Mouse (Mus musculus) C2C12 (cell line): ENCODE measurements around the gene Plekhg1. TPM values are rescaled to one million over a fixed set of nuclear protein-coding genes. Genes with fewer than 3 reads are reported as not detected.

Experiments used
- H3K27me3 ChIP-seq: one replicate; pipeline ENCODE4 v1.6.1; 2011; ENCODE audit not compliant: control insufficient read depth, insufficient read depth, insufficient read length
- H3K36me3 ChIP-seq: one replicate; pipeline ENCODE4 v1.6.1; 2011; ENCODE audit not compliant: control insufficient read depth, insufficient read depth
- H3K4me3 ChIP-seq: one replicate; pipeline ENCODE4 v1.5.1; 2011; ENCODE audit warnings: mild to moderate bottlenecking, control low read depth; ENCODE audit not compliant: poor library complexity, insufficient read depth, severe bottlenecking
- H3K79me2 ChIP-seq: one replicate; pipeline ENCODE4 v1.6.1; 2011; ENCODE audit not compliant: control insufficient read depth, insufficient read depth
- H3K79me3 ChIP-seq: one replicate; pipeline ENCODE4 v1.6.1; 2011; ENCODE audit warnings: low read depth, control low read depth
- H3ac ChIP-seq: one replicate; pipeline ENCODE3; 2011; ENCODE audit warnings: low read depth; ENCODE audit not compliant: control insufficient read depth, insufficient read length
- CEBPB ChIP-seq: IDR thresholded peaks from one replicate; pipeline ENCODE4 v1.6.1; 2011; ENCODE audit warnings: low read depth, mild to moderate bottlenecking, control low read depth, moderate library complexity
- CTCF ChIP-seq: IDR thresholded peaks from one replicate; pipeline ENCODE4 v1.5.1; 2011; ENCODE audit not compliant: control insufficient read depth, insufficient read depth, insufficient read length
- FOSL1 ChIP-seq: IDR thresholded peaks from one replicate; pipeline ENCODE4 v1.8.0; 2011; ENCODE audit warnings: mild to moderate bottlenecking, low read length; ENCODE audit not compliant: poor library complexity, insufficient read depth, severe bottlenecking
- MAX ChIP-seq: IDR thresholded peaks from one replicate; pipeline ENCODE4 v1.6.1; 2011; ENCODE audit warnings: mild to moderate bottlenecking, control low read depth
- MYOD1 ChIP-seq: IDR thresholded peaks from one replicate; pipeline ENCODE4 v1.6.1; 2011; ENCODE audit warnings: low read depth; ENCODE audit not compliant: control insufficient read depth, insufficient read length
- MYOG ChIP-seq: IDR thresholded peaks from one replicate; pipeline ENCODE4 v1.6.1; 2011; ENCODE audit not compliant: control insufficient read depth, insufficient read length; ENCODE audit errors: extremely low read depth
- USF1 ChIP-seq: IDR thresholded peaks from one replicate; pipeline ENCODE4 v1.6.1; 2011; ENCODE audit warnings: low read depth, mild to moderate bottlenecking, control low read depth, moderate library complexity
- polyA plus RNA-seq: library from polyadenylated mRNA; unstranded; fragments of >200 nt; fragmentation: generic; extraction: Trizol; gene quantifications from one replicate; pipeline ENCODE4 v1.2.1, GENCODE M21; 2012; ENCODE audit warnings: missing spikeins

Gene Plekhg1
- polyA plus RNA-seq, 1 experiment, result under 0.01 TPM

DNA sequence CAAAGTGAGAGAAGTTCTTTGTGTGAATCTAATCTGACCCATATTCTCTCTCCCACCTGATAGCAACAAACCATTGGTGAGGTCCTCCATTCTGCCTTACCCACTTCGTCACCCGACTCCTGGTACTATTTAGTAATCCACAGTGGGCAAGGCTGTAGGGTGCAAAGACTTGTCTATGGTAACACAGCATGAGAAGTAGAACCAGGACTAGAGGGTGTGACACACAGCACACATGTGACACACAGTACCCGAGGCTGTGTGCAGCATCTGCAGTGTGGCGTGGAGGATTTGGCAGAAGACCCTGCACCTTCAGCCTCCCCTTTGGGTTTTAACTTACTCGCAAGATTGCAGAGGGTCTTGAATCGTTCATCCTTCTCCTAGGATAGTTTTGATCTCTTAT, 85.9 kb downstream of the Plekhg1 start:
- no peak for TF ChIP-seq FOSL1
- TF ChIP-seq MYOD1, result no peak
- TF ChIP-seq MAX, result no peak
- TF ChIP-seq CTCF, result no peak
- no peaks in the 10 kb centered on the region for H3K79me2 ChIP-seq
- no peaks in the 10 kb centered on the region for H3K36me3 ChIP-seq
- no peak overlapping the region for H3K4me3 ChIP-seq
- no peak overlapping the region for H3ac ChIP-seq
- H3K27me3 ChIP-seq, result no peaks in the 10 kb centered on the region
- no peaks in the 10 kb centered on the region for H3K79me3 ChIP-seq

DNA sequence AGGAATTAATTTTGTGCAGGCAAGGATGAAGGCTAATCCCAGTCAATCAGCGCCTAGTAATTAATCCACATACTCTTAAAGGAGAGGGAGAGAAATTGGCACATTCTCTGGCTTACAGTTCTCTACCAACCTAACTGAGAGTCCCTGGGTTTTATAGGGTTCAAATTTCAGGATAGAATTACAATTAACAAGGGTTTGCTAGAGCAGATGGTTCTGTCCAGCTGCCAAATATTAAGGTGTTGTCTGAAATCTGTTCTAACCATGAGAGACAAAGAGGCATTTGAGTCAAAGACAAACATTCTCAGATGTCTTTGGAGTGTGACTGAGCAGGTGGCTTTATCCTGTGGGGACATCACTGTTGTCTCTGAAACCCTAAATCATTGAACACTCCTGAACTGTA, 87.2 kb downstream of the Plekhg1 start:
- H3K27me3 ChIP-seq, result no peaks in the 10 kb centered on the region
- no peaks in the 10 kb centered on the region for H3K36me3 ChIP-seq

DNA sequence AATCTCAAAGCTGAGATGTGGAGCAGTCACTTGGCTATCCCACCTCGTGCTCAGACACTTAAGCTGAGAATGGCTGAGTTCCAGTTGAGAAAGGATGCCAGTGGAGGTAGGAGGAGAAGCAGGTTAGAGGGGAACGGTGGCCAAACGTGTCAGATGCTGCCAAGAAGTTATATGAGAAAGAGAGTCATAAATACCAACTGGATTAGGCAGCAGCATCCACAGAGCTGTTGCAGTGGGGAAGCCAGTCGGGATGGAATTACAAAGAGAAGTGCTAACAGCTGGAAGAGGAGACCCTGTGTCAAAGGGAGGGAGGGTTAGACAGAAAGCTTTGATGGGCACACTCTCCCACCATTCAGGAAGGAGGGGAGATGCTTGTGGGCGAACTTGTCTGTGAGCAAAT, 89.3 kb downstream of the Plekhg1 start:
- Histone ChIP-seq H3ac (no peak overlapping the region), H3K79me2 (no peaks in the 10 kb centered on the region), H3K27me3 (no peaks in the 10 kb centered on the region), H3K36me3 (no peaks in the 10 kb centered on the region), H3K4me3 (no peak overlapping the region), H3K79me3 (no peaks in the 10 kb centered on the region)
- TF ChIP-seq USF1 (no peak), MYOD1 (no peak), MAX (no peak), CTCF (no peak), FOSL1 (no peak), CEBPB (no peak), MYOG (no peak)

More for the DNA sequence above, 87.2 kb downstream of the Plekhg1 start:
- H3K4me3 ChIP-seq, result no peak overlapping the region
- no peak for TF ChIP-seq CEBPB
- TF ChIP-seq MAX, result no peak
- TF ChIP-seq MYOG, result no peak
- H3ac ChIP-seq, result no peak overlapping the region
- H3K79me3 ChIP-seq, result no peaks in the 10 kb centered on the region
- no peaks in the 10 kb centered on the region for H3K79me2 ChIP-seq

DNA sequence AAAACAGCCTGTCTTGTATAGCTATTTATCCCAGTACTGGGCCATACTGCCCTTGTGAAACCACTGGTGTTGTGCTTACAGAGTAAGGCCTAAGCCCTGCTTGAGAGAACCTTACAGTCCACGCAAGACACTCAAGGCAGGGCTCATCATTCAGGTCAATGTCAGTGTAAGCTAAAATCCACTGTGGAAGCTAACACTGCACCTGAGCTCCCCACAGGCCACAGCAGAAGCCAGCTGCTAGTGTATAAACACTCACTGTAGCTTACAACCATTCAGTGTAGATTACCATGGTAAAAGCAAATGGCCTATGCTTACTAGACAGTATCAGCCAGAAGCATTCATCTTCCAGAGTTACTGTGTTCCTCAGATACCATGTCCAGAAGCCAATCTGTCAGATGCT, 90.5 kb downstream of the Plekhg1 start:
- Histone ChIP-seq H3K36me3 (no peaks in the 10 kb centered on the region), H3K27me3 (no peaks in the 10 kb centered on the region), H3ac (no peak overlapping the region), H3K4me3 (no peak overlapping the region), H3K79me2 (no peaks in the 10 kb centered on the region), H3K79me3 (no peaks in the 10 kb centered on the region)
- TF ChIP-seq MYOD1 (no peak), USF1 (no peak), CEBPB (no peak), FOSL1 (no peak), MAX (no peak), MYOG (no peak), CTCF (no peak)

DNA sequence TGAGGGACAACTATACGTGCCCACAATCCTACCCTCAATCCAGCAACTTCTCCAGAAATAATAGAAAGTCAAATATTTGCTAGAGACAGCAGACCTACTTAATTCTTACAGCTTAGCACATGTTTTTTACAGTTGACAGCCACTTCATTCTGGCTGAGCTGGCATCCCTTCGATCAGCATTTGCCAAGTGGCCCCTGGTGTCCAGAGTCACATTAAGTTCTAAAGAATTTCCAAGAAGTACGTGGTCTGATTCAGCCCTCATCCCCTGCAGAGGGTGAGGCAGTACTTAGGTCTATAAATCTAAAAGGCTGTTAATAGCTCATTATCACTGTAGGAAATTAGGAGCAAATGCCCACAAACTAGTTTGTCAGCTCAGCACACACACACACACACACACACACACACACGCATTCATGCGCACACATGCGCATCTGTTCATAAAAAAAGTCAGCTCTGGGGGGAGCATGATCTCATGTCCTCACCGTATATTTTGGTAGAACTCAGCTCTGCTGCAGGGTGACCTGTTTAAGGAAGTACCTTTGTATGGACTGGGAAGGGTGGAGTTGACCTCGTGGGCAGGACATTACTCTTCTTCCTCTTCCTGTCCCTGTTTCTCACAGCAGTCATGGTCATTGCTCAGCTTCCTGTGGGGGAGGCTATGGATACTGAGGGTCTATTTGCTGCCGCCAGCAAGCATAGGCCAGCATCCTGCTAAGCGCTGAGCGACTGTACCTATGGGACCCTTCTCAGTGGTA, 91.6 kb downstream of the Plekhg1 start:
- H3K27me3 ChIP-seq, result no peaks in the 10 kb centered on the region
- no peaks in the 10 kb centered on the region for H3K36me3 ChIP-seq
- no peaks in the 10 kb centered on the region for H3K79me3 ChIP-seq
- H3K79me2 ChIP-seq, result no peaks in the 10 kb centered on the region
- H3ac ChIP-seq, result no peak overlapping the region
- TF ChIP-seq USF1 (no peak), MYOG (no peak), MAX (no peak), FOSL1 (no peak), CEBPB (no peak), CTCF (no peak), MYOD1 (no peak)
- H3K4me3 ChIP-seq, result no peak overlapping the region

DNA sequence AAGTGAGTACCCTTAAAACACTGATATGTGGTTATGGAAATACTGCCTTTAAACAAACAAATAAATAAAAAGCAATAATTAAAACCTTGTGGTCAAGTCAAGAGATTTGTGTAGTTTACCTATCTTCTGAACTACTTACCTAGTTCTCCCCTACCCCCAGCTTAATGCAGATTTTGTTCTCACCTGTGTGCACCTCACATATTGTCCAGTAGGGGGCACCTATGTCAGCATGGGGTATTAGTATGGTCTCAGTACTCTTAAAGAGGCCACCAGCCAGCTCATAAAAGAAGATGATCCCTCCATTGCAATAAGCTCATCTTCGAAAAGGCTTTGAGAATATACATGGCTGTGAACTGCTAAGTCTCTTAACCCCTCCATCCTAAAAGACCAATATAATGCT, 93.9 kb downstream of the Plekhg1 start:
- Histone ChIP-seq H3K79me3 (no peaks in the 10 kb centered on the region), H3K36me3 (no peaks in the 10 kb centered on the region), H3ac (no peak overlapping the region), H3K27me3 (no peaks in the 10 kb centered on the region), H3K79me2 (no peaks in the 10 kb centered on the region), H3K4me3 (no peak overlapping the region)
- TF ChIP-seq FOSL1, result no peak
- TF ChIP-seq CTCF, result no peak
- no peak for TF ChIP-seq MYOD1
- no peak for TF ChIP-seq CEBPB
- no peak for TF ChIP-seq USF1
- no peak for TF ChIP-seq MAX
- no peak for TF ChIP-seq MYOG
